Mouse (Mus musculus): ENCODE data around the gene Antxrl. TPM values are rescaled to one million over a fixed set of nuclear protein-coding genes. Genes with fewer than 3 reads are reported as not detected.

Antxrl gene
- total RNA-seq (2014; rRNA removed) (not detected in 2 replicates), polyA plus RNA-seq (2015; fragmentation: Nextera tagmentation; extraction: Ambion mirVana) (not detected in 2 replicates)

DNA sequence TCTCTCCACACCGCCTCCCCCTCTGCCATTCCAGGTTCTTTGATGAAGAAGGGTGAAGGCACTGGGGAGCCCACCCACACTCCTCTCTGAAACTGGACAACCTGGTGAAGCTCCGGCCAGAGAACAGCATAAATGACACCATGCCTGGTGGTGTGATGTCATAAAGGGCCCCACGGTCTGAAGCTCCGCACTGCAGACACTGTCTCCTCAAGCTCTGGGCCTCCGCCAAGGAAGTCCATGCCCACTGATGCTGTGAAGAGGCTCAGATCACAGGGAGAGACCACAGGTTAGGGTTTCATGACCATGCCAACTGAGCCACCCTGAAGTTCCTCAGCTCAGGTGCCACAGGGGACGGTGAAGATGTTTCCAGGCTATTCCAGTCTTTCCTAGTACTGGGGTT is at the start of gene Antxrl:
Gene Antxrl (plus strand): TSS at position 192 of the 400 bp plus-strand sequence.
- Histone ChIP-seq H3K9me3 (ENCODE audit: low read length) (no peaks in the 10 kb centered on the region), H3K27me3 (ENCODE audit: insufficient read depth, low read length) (no peaks in the 10 kb centered on the region), H3K9ac (no peak within 1 kb of the TSS), H3K4me3 (ENCODE audit: low read depth, low read length) (no peak within 1 kb of the TSS), H3K4me1 (ENCODE audit: insufficient read depth) (no peaks in the 10 kb centered on the region), H3K27ac (ENCODE audit: low read depth, low read length) (no peak within 1 kb of the TSS), H3K36me3 (ENCODE audit: insufficient read depth) (no peaks in the 10 kb centered on the region), H3K4me2 (ENCODE audit: low read depth) (no peak within 1 kb of the TSS)
- WGBS = 94% methylated on average over 6 of the region's 6 CpGs
- TF ChIP-seq CTCF (IDR thresholded peaks at IDR 0.05; ENCODE audit: low read depth) = no peak
- ATAC-seq (no peak), DNase-seq (no peak)

DNA sequence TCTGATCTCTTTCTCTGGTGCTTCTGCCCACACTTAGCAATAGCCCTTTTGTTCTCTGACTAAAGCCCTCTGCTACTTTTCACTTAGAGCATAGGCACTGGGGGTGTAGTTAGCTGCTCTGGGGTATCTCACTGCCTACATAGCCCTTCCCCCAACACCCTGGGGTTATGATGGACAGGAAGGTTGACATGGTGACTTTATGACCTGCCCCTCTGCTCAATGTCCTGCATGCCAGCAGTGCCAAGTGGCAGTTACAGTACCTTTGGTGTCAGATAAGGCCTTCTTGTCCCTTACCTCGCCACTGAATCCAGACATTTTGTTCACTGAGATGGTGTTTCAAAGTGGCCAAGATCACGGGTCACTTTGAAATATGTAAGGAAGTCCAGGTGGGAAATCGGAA is 37.4 kb upstream of the Antxrl start, which contains the start of gene Gm30083:
Gene Gm30083 (minus strand): TSS at position 120 of the 400 bp plus-strand sequence.
- ATAC-seq = no peak
- no peak for TF ChIP-seq CTCF (IDR thresholded peaks at IDR 0.05; ENCODE audit: low read depth)
- Histone ChIP-seq H3K27me3 (ENCODE audit: insufficient read depth, low read length) (no peaks in the 10 kb centered on the region), H3K4me3 (ENCODE audit: low read depth, low read length) (no peak within 1 kb of the TSS), H3K4me1 (ENCODE audit: insufficient read depth) (no peaks in the 10 kb centered on the region), H3K4me2 (ENCODE audit: low read depth) (no peak within 1 kb of the TSS), H3K36me3 (ENCODE audit: insufficient read depth) (no peaks in the 10 kb centered on the region), H3K9me3 (ENCODE audit: low read length) (no peaks in the 10 kb centered on the region), H3K9ac (no peak within 1 kb of the TSS), H3K27ac (ENCODE audit: low read depth, low read length) (no peak within 1 kb of the TSS)
- DNase-seq = no peak
- 88% methylated on average over 3 of the region's 3 CpGs for WGBS

DNA sequence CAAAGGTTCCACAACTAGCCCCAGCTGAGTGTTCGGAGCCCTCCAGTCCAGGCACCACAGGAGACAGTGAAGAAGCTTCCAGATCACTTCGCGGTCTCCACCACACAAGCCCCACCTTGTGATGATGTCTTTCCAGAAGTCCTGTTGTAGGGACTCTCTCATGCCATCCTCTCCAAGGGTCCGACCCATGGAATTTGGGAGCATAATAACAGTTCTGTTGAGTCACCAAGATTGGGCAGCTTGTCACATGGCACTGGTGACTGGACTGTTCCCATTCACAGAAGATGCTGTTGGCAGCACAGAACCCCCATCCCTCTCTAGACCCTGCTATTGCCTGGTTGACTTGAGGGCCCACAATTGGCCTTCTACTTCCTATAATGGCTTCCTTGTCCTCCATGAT is 36.1 kb upstream of the Antxrl start, which contains the start of gene Gm5460:
Gene Gm5460 (plus strand): TSS at position 378 of the 400 bp plus-strand sequence.
- Histone ChIP-seq H3K4me1 (ENCODE audit: insufficient read depth) (no peaks in the 10 kb centered on the region), H3K4me2 (ENCODE audit: low read depth) (no peak within 1 kb of the TSS), H3K4me3 (ENCODE audit: low read depth, low read length) (no peak within 1 kb of the TSS), H3K27me3 (ENCODE audit: insufficient read depth, low read length) (no peaks in the 10 kb centered on the region), H3K9ac (no peak within 1 kb of the TSS), H3K9me3 (ENCODE audit: low read length) (no peaks in the 10 kb centered on the region), H3K27ac (ENCODE audit: low read depth, low read length) (no peak within 1 kb of the TSS), H3K36me3 (ENCODE audit: insufficient read depth) (no peaks in the 10 kb centered on the region)
- DNase-seq (no peak), ATAC-seq (no peak)
- WGBS = 96% methylated on average over 4 of the region's 4 CpGs
- TF ChIP-seq CTCF (IDR thresholded peaks at IDR 0.05; ENCODE audit: low read depth) = no peak

DNA sequence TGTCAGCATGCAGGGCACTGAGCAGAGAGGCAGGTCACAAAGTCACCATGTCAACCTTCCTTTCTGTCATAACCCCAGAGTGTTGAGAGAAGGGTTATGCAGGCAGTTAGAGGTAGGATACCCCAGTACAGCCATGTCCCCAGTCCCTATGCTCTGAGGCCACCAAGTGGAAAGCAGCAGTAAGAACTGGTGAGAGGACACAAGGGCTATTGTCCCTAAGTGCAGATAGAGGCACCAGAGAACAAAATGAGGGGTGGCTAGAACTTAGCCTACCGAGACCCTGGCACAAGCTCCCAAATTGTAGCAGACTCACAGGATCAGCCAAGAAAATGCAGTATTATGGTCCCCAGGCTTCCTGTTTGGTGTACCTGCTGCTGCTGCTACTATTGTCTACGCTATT is 35.6 kb upstream of the Antxrl start:
- no peaks in the 10 kb centered on the region for H3K4me1 ChIP-seq (ENCODE audit: insufficient read depth)
- no peak for DNase-seq
- no peak overlapping the region for H3K4me2 ChIP-seq (ENCODE audit: low read depth)
- no peak overlapping the region for H3K4me3 ChIP-seq (ENCODE audit: low read depth, low read length)
- no peaks in the 10 kb centered on the region for H3K27me3 ChIP-seq (ENCODE audit: insufficient read depth, low read length)
- no peaks in the 10 kb centered on the region for H3K36me3 ChIP-seq (ENCODE audit: insufficient read depth)
- no peak for TF ChIP-seq CTCF (IDR thresholded peaks at IDR 0.05; ENCODE audit: low read depth)
- H3K9me3 ChIP-seq (ENCODE audit: low read length) = no peaks in the 10 kb centered on the region
- no peak overlapping the region for H3K9ac ChIP-seq
- WGBS = 92% methylated on average over 2 of the region's 2 CpGs
- ATAC-seq = no peak
- no peak overlapping the region for H3K27ac ChIP-seq (ENCODE audit: low read depth, low read length)

DNA sequence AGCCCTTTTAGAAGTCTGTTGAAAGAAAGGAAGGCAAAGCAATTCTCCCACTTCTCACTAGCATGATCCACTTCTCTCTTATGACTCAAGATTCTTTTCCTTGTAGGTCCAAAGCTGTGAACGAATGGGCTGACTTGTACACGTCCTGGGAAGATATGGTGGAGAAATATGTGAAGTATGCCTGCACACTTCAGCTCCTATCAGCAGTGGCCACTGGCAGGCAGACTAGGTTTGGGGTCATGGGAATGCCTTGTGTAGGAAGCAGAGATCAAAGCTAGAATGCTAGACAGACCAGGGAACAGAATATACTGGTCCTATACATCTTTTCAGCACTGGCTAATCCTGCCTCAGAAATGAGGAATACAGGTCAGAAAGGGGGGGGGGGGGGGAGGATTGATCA is 25.8 kb upstream of the Antxrl start:
- H3K27me3 ChIP-seq (ENCODE audit: insufficient read depth, low read length) = no peaks in the 10 kb centered on the region
- no peak overlapping the region for H3K9ac ChIP-seq
- H3K4me1 ChIP-seq (ENCODE audit: insufficient read depth) = no peaks in the 10 kb centered on the region
- no peak for TF ChIP-seq CTCF (IDR thresholded peaks at IDR 0.05; ENCODE audit: low read depth)
- no peak overlapping the region for H3K4me3 ChIP-seq (ENCODE audit: low read depth, low read length)
- H3K9me3 ChIP-seq (ENCODE audit: low read length) = no peaks in the 10 kb centered on the region
- H3K4me2 ChIP-seq (ENCODE audit: low read depth) = no peak overlapping the region
- no peaks in the 10 kb centered on the region for H3K36me3 ChIP-seq (ENCODE audit: insufficient read depth)
- H3K27ac ChIP-seq (ENCODE audit: low read depth, low read length) = no peak overlapping the region
- ATAC-seq = no peak
- WGBS = 88% methylated on average over 2 of the region's 2 CpGs
- DNase-seq = no peak

DNA sequence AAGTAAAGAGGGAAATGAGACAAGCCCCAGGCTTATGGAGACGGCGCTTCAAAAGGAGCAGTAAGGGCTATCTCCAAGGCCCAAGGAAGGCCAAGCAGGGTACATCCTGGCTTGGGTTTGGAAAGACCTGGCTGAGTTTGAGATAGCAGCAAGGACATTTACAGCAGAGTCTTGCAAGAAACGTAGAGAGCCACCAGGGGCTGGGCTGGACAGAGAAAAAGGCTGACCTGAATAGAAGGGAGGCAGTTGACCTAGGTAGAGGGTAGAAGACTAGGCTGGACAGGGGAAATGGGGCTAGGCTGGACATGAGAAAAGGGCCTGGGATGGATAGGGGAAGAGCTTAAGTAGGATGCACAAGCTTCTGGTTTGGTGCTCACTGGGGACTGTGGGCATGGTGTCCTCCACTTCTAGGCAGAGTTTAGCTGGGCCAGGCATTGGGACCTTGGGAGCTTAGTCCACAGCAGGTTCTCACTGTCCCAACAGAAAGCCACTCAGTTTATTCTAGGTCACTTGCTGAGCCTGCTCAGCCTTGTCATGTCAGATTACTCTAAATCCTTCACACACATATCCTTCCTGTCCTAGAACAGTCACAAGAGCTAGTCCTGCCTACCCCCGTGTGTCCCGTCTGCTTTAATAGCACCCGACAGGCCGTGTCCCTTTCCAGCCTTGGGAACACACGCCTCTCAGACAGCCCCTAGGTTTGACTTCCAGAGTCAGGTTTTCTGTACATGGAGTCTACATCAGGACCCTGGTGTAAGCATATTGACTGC is 18.5 kb upstream of the Antxrl start:
- TF ChIP-seq CTCF (IDR thresholded peaks at IDR 0.05; ENCODE audit: low read depth) = no peak
- no peak for ATAC-seq
- no peak overlapping the region for H3K27ac ChIP-seq (ENCODE audit: low read depth, low read length)
- no peak overlapping the region for H3K9ac ChIP-seq
- H3K9me3 ChIP-seq (ENCODE audit: low read length) = no peaks in the 10 kb centered on the region
- no peak overlapping the region for H3K4me3 ChIP-seq (ENCODE audit: low read depth, low read length)
- DNase-seq = no peak
- H3K36me3 ChIP-seq (ENCODE audit: insufficient read depth) = no peaks in the 10 kb centered on the region
- no peak overlapping the region for H3K4me2 ChIP-seq (ENCODE audit: low read depth)
- H3K4me1 ChIP-seq (ENCODE audit: insufficient read depth) = no peaks in the 10 kb centered on the region
- no peaks in the 10 kb centered on the region for H3K27me3 ChIP-seq (ENCODE audit: insufficient read depth, low read length)
- WGBS = 88% methylated on average over 8 of the region's 8 CpGs

DNA sequence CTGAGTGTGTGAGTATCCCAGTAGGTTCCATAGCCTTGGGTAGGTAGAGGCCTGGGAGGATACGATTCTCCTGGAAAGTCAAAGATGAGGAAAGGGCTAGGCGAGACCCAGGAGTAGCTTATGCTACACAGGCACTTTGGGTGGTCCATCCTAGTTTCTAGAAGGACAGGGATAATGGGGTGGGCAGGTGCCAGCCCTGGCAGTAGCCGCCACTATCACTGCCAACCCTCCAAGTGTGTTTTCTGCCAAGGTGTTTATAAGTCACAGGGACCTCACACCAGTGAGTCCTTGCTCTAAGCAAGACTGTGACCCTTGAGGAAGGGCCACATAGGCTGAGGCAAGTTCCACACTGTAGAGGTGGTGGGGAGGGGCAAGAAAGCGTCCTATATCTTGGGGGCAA is 11.3 kb upstream of the Antxrl start:
- H3K4me1 ChIP-seq (ENCODE audit: insufficient read depth) = no peaks in the 10 kb centered on the region
- no peaks in the 10 kb centered on the region for H3K9me3 ChIP-seq (ENCODE audit: low read length)
- H3K27me3 ChIP-seq (ENCODE audit: insufficient read depth, low read length) = no peaks in the 10 kb centered on the region
- no peak overlapping the region for H3K4me3 ChIP-seq (ENCODE audit: low read depth, low read length)
- H3K4me2 ChIP-seq (ENCODE audit: low read depth) = no peak overlapping the region
- DNase-seq (no peak), ATAC-seq (no peak)
- 75% methylated on average over 4 of the region's 4 CpGs for WGBS
- no peak overlapping the region for H3K27ac ChIP-seq (ENCODE audit: low read depth, low read length)
- H3K36me3 ChIP-seq (ENCODE audit: insufficient read depth) = no peaks in the 10 kb centered on the region
- TF ChIP-seq CTCF (IDR thresholded peaks at IDR 0.05; ENCODE audit: low read depth) = no peak
- H3K9ac ChIP-seq = no peak overlapping the region
